Mouse (Mus musculus) lung, adult 18-20 months (tissue): ENCODE results near the gene F8.
A peak's percentile ranks its signal among the peaks of the same experiment; 100 is the strongest.
"Not testable (repeated sequence)": the region's sequence is repeated elsewhere in the genome, so short reads cannot be mapped to it uniquely, and the experiment has no call there.

Experiments
- DNase-seq, 2 experiments: peaks; one replicate each; pipeline ENCODE4 v3.0.0; 2022; ENCODE audit warnings: mixed read lengths in 2 of 2

F8 gene

DNA sequence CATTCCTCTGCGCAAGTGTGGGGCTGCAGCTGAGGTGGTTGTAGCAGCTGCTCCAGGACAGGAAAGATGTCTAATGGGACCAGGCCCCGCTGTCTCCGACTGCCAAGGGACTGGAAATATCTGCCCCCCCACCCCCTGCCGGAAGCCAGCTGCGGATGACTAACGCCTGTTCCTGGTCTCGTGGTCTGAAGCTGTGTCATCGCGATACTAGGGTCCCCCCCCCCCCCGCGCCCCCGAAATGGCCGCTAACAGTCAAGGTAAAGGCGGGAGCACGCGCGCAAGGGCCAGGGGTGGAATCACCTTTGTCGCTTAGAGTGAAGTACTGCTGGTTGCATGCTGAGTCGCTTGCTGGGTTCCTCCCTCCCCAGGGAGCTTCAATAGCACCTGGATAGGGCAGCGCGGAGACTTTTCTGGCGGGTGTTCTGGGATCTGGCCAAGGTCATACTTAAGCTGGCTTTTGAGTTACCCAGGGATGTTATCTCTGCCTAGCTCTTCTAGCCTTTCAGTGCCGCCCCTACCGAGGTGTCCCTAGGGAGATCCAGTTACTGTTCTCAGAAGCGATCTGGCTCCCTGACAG is at the start of gene F8, which contains the start of gene Fundc2:
TSS of gene F8 (minus strand) at position 421 of the 577 bp plus-strand sequence.
TSS of gene Fundc2 (plus strand) at position 205 of the 577 bp plus-strand sequence.
- peak; percentile 63 to 71 for DNase-seq

GRCm38 (mm10) chrX:75415936-75416785 is 33.7 kb upstream of the F8 start, which contains the start of the genes Cmc4, Mtcp1 and Brcc3:
TSS of gene Cmc4 (minus strand) at chrX:75416584.
TSS of gene Mtcp1 (minus strand) at chrX:75416588.
TSS of gene Brcc3 (plus strand) at chrX:75416628.
- peak; percentile 92 to 93 for DNase-seq

DNA sequence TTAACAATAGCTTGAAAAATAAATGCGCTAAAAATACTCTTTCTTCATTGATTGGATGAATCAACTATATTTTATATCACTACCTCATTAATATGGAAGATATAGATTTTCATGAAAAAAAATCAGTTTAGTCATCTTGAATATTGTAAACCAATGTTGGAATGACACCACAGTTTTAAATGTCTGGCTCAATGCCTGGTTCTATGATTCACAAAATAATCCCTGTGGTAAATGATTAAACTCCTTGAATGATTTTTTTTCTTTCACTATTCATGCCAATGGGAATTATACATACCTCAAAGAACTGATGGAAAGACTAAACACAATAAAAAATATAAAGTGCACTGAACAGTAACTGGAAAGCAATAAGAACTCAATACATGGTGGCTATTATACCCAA is 27.3 kb upstream of the F8 start:
- DNase-seq = no peak

- DNase-seq = no peak
These were observed 20.9 kb upstream of the F8 start for GRCm38 (mm10) chrX:75403350-75403749.

DNA sequence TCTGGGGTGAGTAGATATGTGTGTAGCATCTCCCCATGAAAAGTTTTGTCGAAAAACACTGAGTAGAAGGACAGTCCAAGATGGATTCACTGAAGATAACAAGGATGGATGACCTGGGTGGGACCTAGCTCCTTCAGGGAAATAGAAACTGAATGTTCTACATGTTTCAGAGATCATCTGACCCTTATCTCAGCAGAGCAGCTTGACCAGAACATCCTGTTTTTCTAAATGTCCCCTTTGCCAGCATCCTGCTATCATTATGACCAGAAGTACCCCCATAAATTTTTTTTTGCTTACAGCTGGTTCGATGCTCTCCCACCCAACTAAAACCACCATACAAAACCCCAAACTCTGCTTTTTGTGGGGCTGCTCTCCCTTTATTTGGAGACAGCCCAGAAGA is 20.3 kb upstream of the F8 start:
- DNase-seq = peak in 1 of 2 experiments; percentile 50

DNA sequence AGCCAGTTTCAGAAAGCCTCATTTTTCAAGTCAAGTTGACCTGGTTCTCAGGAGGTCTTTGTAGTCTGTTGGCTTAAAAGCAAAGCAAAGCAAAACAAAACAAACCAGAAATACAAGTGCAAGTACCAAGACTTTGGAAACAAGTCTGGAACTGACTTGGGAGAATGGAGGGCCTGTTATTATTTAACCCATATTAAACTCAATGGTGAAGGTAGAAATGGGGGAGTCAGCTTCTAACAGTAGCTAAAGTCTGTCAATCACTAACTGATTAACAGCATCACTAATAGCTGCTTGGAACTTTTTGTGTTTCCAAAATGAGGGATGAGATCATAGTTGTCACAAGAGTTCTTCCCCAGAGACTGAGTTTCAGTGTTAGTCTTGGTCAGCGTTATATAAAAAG is 17.1 kb upstream of the F8 start:
- no peak for DNase-seq

DNA sequence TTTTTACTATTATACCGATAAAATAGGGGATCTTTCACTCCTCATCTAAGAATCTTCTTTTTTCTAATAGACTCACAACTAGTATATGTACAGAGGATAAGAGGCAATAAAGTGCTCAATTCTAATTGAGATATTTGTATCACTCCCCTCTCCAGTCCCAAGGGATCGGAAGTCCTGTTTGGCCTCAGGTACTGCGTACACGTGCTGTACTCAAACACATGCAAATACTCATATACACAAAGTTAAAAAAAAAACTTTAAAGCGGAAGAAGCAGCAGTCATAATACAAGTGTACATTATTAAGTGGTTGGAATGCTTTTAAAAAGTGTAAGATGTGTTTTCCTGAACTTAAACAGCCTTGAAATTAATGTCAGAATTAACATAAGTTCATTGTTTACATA is 716 bp downstream of the F8 start:
- no peak for DNase-seq

DNA sequence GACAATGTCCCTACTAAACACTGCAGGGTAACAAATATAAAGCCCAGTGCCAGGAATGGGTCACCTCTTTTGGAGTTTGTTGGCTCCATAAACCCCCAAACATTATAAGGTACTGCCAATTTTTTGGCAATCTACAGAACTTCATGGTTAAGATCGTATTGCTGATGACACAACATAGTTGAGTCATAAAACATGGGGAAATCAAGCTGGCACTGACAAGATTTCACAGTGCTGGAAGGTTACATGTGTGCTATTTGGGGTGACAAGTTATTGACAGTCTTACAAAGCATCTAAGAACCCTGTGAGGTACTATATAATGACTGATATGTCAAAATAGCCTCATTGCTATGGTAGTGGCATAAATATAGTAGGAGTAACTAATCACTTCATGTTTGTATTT is 1.2 kb downstream of the F8 start:
- DNase-seq = no peak

GRCm38 (mm10) chrX:75376815-75377214 is 5.6 kb downstream of the F8 start:
- no peak for DNase-seq

GRCm38 (mm10) chrX:75372666-75373425 is 9.6 kb downstream of the F8 start:
- DNase-seq = peak in 1 of 2 experiments; percentile 7

DNA sequence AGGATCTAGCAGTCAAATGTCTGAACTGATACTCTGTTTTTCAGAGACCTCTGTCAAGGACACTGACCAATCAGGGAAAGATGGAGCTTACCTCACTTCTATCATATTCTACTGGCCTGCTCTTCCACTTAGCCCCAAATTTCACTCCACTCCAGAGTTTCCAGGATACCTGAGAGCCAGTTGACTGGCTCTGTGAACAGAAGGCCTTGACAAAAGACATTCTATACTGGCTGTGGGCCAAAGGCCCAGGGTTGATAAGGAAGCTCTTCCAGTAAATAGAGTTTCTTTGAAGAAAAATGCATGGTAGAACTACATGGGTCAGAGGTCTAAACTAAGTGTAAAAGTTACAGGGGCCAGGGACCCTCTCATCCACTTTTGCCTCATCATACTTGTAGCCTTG is 12.2 kb downstream of the F8 start:
- no peak for DNase-seq

DNA sequence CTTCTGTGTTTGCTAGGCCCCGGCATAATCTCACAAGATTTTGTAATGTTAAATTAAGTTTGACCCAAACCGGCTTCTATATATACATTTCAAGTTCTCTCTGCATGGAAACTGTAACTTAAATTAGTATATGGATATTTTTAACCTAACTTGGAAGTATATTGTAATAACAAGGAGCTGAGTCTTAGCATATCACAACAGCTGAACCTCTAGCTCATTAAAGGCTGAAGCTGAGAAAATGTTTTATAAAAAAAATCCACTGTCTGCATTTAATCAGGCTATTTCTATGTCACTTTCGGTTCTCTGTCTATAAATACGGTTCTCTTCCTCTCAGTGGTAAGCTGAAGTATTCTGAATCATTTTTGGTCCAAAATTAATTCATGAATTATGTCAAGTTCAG is 58.9 kb downstream of the F8 start:
- DNase-seq = no peak

DNA sequence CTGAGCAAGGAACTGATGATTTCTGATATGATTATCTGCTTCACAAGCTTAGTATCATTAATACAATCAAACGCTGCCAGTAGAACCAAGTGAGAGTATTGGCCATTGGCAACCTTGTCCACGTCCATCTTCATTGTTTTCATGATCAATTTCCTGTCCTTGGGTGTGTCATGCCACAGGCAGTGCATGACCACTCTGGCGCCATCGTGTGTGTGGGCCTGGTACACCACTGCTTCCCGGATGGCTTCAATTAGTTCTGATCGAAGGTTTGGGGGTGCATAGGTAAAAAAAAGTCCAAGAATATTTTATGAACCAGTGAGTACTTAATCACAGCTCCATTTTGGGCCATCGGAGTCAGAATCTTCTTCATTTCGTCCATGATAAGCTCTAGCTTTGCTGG is 110.7 kb downstream of the F8 start:
- DNase-seq = no peak

DNA sequence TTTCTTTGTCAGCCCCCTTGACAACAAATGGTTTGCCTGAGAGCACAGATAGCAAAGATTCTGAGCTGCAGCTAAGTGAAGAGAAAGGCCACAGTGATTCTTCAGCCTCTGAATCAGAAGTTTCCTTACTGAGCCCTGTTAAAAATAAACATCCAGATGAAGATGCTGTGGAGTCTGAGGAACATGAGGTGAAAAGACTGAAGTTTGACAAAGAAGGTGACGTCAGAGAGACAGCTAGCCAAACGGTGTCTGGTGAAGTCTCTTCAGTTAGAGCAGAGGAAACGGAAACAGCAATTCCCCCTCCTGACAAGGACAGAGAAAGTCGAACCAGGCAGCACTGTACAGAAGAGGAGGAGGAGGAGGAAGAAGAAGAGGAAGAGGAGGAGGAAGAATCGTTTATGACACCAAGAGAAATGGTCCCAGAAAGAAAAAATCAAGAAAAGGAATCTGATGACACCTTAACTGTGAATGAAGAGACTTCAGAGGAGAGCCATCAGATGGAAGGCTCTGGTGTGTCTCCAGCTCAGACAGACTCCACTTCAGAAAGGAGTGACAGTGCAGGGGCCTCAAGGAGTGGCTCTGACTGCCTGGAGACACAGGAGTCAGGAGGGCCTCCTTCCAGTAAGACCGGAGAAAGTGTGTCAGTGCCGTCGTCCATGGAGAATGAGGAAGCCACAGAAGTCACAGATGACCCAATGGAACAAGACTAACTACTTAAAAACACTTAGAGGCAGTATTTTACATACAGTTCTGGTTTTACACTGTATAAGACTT is 148.6 kb downstream of the F8 start:
- not testable (repeated sequence) for DNase-seq

DNA sequence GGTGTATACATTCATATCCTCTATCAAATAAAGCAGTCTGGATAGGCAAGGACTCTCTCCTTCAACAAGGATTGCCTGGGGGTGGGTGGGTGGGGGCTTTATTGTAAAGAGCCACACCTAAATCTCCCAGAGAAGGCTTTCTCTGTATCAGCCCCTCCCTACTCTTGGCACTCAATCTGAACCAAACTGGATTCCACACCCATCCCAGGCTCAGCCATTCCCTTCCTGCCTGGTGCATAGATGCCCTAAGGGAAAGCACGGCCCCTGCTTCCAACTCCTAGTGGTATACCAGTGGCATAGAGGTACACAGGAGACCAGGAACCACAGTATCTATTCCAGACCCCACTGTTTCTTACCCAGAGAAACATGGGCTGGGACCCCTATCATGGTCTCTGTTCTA is 151.0 kb downstream of the F8 start:
- no peak for DNase-seq

DNA sequence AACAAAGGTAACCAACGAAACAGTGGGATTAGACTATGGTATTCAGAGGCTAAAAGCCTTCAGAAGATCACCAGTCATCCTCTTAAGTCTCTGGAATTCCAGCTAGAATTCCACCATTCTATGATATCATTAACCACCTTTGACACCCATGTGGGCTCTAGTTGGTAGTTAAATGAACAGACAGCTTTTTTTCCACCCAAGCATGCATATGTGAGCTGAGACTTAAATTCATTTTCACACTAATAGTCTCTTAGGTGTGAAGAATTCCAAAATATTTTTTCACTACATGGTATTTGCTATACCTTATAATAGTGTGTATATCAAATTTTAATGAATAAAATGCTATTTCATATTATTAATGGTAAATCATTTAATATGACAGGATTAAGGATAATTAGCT is 218.7 kb downstream of the F8 start, which contains the start of gene Smim9:
TSS of gene Smim9 (minus strand) at position 101 of the 400 bp plus-strand sequence.
- DNase-seq = no peak

- peak; percentile 36 to 39 for DNase-seq
These were observed 226.7 kb downstream of the F8 start for GRCm38 (mm10) chrX:75155576-75156243.

- no peak for DNase-seq
These were observed 230.2 kb downstream of the F8 start for GRCm38 (mm10) chrX:75152249-75152648.

DNA sequence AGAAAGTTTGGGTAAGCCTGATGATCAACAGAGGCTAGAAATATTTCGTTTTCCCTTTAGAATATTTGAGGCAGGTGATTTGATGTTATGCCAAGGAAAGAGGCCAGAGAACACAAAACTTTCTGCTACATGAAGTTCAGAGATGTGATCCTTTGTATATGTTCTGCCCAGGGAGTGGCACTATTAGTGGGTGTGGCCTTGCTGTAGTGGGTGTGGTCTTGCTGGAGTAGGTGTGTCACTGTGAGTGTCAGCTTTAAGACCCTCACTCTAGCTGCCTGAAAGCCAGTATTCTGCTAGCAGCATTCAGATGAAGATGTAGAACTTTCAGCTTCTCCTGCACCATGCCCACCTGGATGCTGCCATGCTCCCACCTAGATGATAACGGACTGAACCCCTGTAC is 232.1 kb downstream of the F8 start:
- no peak for DNase-seq

DNA sequence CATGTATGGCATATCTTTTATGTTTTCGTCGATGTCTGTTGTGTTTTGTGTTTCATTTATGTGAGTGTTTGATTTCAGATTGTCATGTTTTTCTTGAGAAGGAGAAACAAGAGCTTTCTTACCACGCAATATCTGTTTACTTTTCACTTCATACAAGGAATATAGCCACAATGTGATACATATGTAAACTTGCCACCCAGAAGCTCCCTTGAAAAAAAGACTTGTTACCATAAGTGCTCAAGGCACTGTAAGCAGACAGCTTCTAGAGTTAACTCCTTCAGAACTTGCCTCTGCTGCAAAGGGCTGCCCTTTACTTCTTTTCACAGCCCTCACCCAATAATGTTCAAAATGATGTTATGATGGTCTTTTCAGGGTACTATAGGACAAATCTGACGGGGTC is 234.0 kb downstream of the F8 start:
- DNase-seq = no peak

GRCm38 (mm10) chrX:75143124-75143555 is 239.3 kb downstream of the F8 start:
- peak in 1 of 2 experiments; percentile 3 for DNase-seq

- DNase-seq = no peak
These were observed 244.2 kb downstream of the F8 start for GRCm38 (mm10) chrX:75138182-75138581.
